Mouse (Mus musculus): ENCODE data around the gene Mbd6. TPM values are rescaled to one million over a fixed set of nuclear protein-coding genes. Genes with fewer than 3 reads are reported as not detected.
A peak's percentile ranks its signal among the peaks of the same experiment; 100 is the strongest.

The Mbd6 gene
- polyA plus RNA-seq, 1 experiment from 2014 or later, result 20.6 TPM

DNA sequence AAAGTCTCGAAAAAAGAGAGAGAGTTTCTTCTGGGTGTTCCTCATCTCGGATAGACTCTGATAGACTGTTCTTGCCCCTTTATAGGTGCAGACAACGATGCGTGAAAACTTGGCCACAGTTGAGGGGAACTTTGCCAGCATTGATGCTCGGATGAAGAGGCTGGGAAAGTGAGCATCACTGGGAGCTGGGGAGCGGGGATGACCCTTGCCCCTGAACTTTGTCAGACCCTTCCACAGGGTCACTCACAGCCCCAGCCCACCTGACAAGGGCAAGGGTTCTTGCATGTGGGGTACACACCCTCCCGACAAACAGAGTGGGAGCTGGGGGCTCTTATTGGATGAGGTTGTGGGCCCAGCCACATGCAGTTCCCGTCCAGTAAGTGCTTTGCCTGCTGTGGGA is 7.5 kb downstream of the Mbd6 start:
- no peak for ATAC-seq (replicated peaks; ENCODE audit: low FRiP score, low TSS enrichment, low read depth)
- Histone ChIP-seq H3K36me3 (ENCODE audit: control insufficient read depth, insufficient read depth, low read length) (peaks cover 94% of the 10 kb centered on the region), H3K4me3 (ENCODE audit: low read depth, low read length) (no peak overlapping the region), H3K4me1 (replicated peaks; ENCODE audit: control insufficient read depth, insufficient read depth, low read length) (peaks cover 4% of the 10 kb centered on the region), H3K4me2 (ENCODE audit: low read length) (no peak overlapping the region), H3K9me3 (ENCODE audit: control insufficient read depth, low read length) (no peaks in the 10 kb centered on the region), H3K9ac (ENCODE audit: low read length) (no peak overlapping the region), H3K27me3 (replicated peaks; ENCODE audit: control insufficient read depth, insufficient read depth, low read length) (no peaks in the 10 kb centered on the region), H3K27ac (ENCODE audit: low read depth) (no peak overlapping the region)
- DNase-seq (ENCODE audit: low spot score), result no peak
- 89% methylated on average over 8 of the region's 8 CpGs for WGBS

- Histone ChIP-seq H3K36me3 (ENCODE audit: control insufficient read depth, insufficient read depth, low read length) (peaks cover 94% of the 10 kb centered on the region), H3K4me3 (ENCODE audit: low read depth, low read length) (no peak overlapping the region), H3K27ac (ENCODE audit: low read depth) (no peak overlapping the region), H3K4me1 (replicated peaks; ENCODE audit: control insufficient read depth, insufficient read depth, low read length) (no peaks in the 10 kb centered on the region), H3K9me3 (ENCODE audit: control insufficient read depth, low read length) (no peaks in the 10 kb centered on the region), H3K4me2 (ENCODE audit: low read length) (no peak overlapping the region), H3K27me3 (replicated peaks; ENCODE audit: control insufficient read depth, insufficient read depth, low read length) (no peaks in the 10 kb centered on the region), H3K9ac (ENCODE audit: low read length) (no peak overlapping the region)
- ATAC-seq (replicated peaks; ENCODE audit: low FRiP score, low TSS enrichment, low read depth) (no peak), DNase-seq (ENCODE audit: low spot score) (no peak)
- WGBS, result 100% methylated on average over 1 of the region's 2 CpGs
Observed at GRCm38 (mm10) chr10:127279730-127280129, 9.1 kb downstream of the Mbd6 start.

GRCm38 (mm10) chr10:127274261-127275022 is 14.4 kb downstream of the Mbd6 start:
- H3K4me2 ChIP-seq (ENCODE audit: low read length), result no peak overlapping the region
- no peak overlapping the region for H3K9ac ChIP-seq (ENCODE audit: low read length)
- peaks cover 87% of the 10 kb centered on the region for H3K36me3 ChIP-seq (ENCODE audit: control insufficient read depth, insufficient read depth, low read length)
- ATAC-seq (replicated peaks; ENCODE audit: low FRiP score, low TSS enrichment, low read depth) (peak; percentile 51; the same call in 1 of the 2 replicates), DNase-seq (ENCODE audit: low spot score) (no peak)
- no peak overlapping the region for H3K27ac ChIP-seq (ENCODE audit: low read depth)
- no peaks in the 10 kb centered on the region for H3K27me3 ChIP-seq (replicated peaks; ENCODE audit: control insufficient read depth, insufficient read depth, low read length)
- H3K4me3 ChIP-seq (ENCODE audit: low read depth, low read length), result no peak overlapping the region
- WGBS, result 68% methylated on average over 11 of the region's 11 CpGs
- no peaks in the 10 kb centered on the region for H3K9me3 ChIP-seq (ENCODE audit: control insufficient read depth, low read length)
- no peaks in the 10 kb centered on the region for H3K4me1 ChIP-seq (replicated peaks; ENCODE audit: control insufficient read depth, insufficient read depth, low read length)

DNA sequence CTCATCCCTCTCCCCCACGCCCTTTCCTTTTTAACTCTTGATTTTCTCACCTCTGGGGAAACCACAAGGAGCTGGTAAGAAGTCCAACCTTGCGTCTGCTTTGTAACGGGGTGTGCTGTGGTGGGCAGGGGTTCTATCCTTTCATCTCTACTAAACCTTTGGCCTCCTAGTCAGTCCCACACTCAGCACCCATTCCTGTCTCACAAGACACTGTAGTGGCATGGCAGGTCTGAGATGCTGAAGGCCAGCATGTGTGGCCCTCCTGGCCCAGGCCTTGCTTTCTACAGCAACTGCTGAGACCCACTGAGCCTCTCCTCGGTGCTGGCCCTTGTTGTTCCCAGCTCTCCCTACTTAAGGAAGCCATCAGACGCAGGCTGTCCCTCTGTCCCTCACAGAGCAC is 16.4 kb downstream of the Mbd6 start:
- WGBS, result 87% methylated on average over 5 of the region's 5 CpGs
- no peaks in the 10 kb centered on the region for H3K9me3 ChIP-seq (ENCODE audit: control insufficient read depth, low read length)

DNA sequence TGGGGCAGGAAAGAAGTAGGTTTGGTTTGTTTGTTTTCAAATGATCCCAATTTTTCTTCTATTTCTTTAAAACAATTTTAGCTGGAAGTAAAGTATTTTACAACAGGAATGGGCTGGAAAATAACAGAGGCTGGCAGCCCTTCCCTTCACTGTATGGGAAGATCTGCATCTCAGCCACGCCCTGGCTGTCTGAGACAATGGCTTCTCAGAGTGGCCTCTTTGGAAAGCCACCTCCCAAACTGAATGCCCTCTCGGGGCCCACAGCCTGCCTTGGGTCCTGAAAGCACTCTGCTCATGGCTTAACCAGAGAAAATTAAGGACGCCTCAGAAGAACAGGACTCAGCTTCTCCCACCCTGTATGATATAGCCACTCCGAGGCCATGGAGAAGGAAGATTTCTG is 18.9 kb downstream of the Mbd6 start:
- 78% methylated on average over 4 of the region's 4 CpGs for WGBS
- Histone ChIP-seq H3K36me3 (ENCODE audit: control insufficient read depth, insufficient read depth, low read length) (peaks cover 51% of the 10 kb centered on the region), H3K27me3 (replicated peaks; ENCODE audit: control insufficient read depth, insufficient read depth, low read length) (0 out of 2 replicates have a peak, but pooled peaks cover 2% of the 10 kb centered on the region), H3K4me1 (replicated peaks; ENCODE audit: control insufficient read depth, insufficient read depth, low read length) (peaks cover 13% of the 10 kb centered on the region), H3K9ac (ENCODE audit: low read length) (no peak overlapping the region), H3K4me2 (ENCODE audit: low read length) (no peak overlapping the region), H3K9me3 (ENCODE audit: control insufficient read depth, low read length) (no peaks in the 10 kb centered on the region), H3K4me3 (ENCODE audit: low read depth, low read length) (no peak overlapping the region), H3K27ac (ENCODE audit: low read depth) (no peak overlapping the region)
- no peak for DNase-seq (ENCODE audit: low spot score)
- no peak for ATAC-seq (replicated peaks; ENCODE audit: low FRiP score, low TSS enrichment, low read depth)

More for the DNA sequence above, 16.4 kb downstream of the Mbd6 start:
- H3K36me3 ChIP-seq (ENCODE audit: control insufficient read depth, insufficient read depth, low read length), result peaks cover 76% of the 10 kb centered on the region
- no peak overlapping the region for H3K27ac ChIP-seq (ENCODE audit: low read depth)
- H3K4me1 ChIP-seq (replicated peaks; ENCODE audit: control insufficient read depth, insufficient read depth, low read length), result peaks cover 8% of the 10 kb centered on the region
- DNase-seq (ENCODE audit: low spot score) (no peak), ATAC-seq (replicated peaks; ENCODE audit: low FRiP score, low TSS enrichment, low read depth) (no peak)
- no peak overlapping the region for H3K9ac ChIP-seq (ENCODE audit: low read length)
- H3K4me3 ChIP-seq (ENCODE audit: low read depth, low read length), result no peak overlapping the region
- H3K27me3 ChIP-seq (replicated peaks; ENCODE audit: control insufficient read depth, insufficient read depth, low read length), result no peaks in the 10 kb centered on the region
- no peak overlapping the region for H3K4me2 ChIP-seq (ENCODE audit: low read length)

GRCm38 (mm10) chr10:127269036-127269435 is 19.8 kb downstream of the Mbd6 start:
- Histone ChIP-seq H3K27ac (ENCODE audit: low read depth) (no peak overlapping the region), H3K4me2 (ENCODE audit: low read length) (no peak overlapping the region), H3K9ac (ENCODE audit: low read length) (no peak overlapping the region), H3K27me3 (replicated peaks; ENCODE audit: control insufficient read depth, insufficient read depth, low read length) (peaks cover 6% of the 10 kb centered on the region; the same call in 1 of the 2 replicates), H3K4me1 (replicated peaks; ENCODE audit: control insufficient read depth, insufficient read depth, low read length) (peaks cover 13% of the 10 kb centered on the region), H3K4me3 (ENCODE audit: low read depth, low read length) (no peak overlapping the region), H3K9me3 (ENCODE audit: control insufficient read depth, low read length) (no peaks in the 10 kb centered on the region), H3K36me3 (ENCODE audit: control insufficient read depth, insufficient read depth, low read length) (peaks cover 44% of the 10 kb centered on the region)
- ATAC-seq (replicated peaks; ENCODE audit: low FRiP score, low TSS enrichment, low read depth) (no peak), DNase-seq (ENCODE audit: low spot score) (no peak)
- 84% methylated on average over 12 of the region's 12 CpGs for WGBS

DNA sequence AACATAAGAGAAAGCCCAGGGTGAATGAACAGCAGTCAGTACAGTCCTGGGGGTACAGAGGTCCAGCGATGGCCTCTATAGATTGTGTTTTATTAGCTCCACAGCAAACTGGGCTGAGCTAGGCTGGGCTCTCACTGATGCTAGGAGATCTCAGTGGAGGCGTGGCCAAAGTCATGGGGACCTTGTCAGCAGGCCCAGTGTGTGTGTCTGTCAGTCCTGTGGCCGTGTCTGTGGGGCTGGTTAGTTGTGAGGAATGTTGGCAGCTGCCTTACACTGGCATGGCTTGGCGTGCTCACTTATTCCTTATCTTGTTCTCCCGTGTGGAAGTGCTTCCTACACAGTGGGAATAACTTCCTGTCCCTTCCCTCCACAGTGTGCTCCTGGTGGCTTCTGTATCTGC is 20.4 kb downstream of the Mbd6 start:
- Histone ChIP-seq H3K9me3 (ENCODE audit: control insufficient read depth, low read length) (no peaks in the 10 kb centered on the region), H3K36me3 (ENCODE audit: control insufficient read depth, insufficient read depth, low read length) (peaks cover 43% of the 10 kb centered on the region), H3K4me1 (replicated peaks; ENCODE audit: control insufficient read depth, insufficient read depth, low read length) (peaks cover 13% of the 10 kb centered on the region), H3K4me2 (ENCODE audit: low read length) (no peak overlapping the region), H3K9ac (ENCODE audit: low read length) (no peak overlapping the region; the same call in 1 of the 2 replicates), H3K4me3 (ENCODE audit: low read depth, low read length) (no peak overlapping the region), H3K27ac (ENCODE audit: low read depth) (no peak overlapping the region), H3K27me3 (replicated peaks; ENCODE audit: control insufficient read depth, insufficient read depth, low read length) (peaks cover 10% of the 10 kb centered on the region)
- DNase-seq (ENCODE audit: low spot score), result no peak
- no peak for ATAC-seq (replicated peaks; ENCODE audit: low FRiP score, low TSS enrichment, low read depth)
- 78% methylated on average over 5 of the region's 5 CpGs for WGBS

DNA sequence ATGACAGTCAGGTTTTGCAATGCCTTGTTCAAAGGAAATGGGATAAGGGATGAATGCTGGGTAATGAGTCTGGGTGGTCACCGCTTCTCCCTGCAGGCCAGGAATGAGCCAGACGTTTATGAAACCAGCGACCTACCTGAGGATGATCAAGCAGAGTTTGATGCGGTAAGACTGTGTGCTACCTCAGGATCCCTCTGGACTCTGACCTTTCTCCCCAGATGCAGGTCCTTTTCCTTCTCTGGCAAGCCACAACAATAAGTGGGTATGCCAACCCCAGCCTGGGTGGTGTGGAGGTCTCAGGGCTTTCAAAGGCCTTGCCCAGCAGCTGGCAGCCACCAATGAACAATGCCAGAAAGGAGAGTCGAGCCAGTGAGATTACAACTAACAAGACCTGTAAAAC is 21.5 kb downstream of the Mbd6 start:
- DNase-seq (ENCODE audit: low spot score) (no peak), ATAC-seq (replicated peaks; ENCODE audit: low FRiP score, low TSS enrichment, low read depth) (no peak)
- peaks cover 18% of the 10 kb centered on the region for H3K4me1 ChIP-seq (replicated peaks; ENCODE audit: control insufficient read depth, insufficient read depth, low read length)
- no peaks in the 10 kb centered on the region for H3K9me3 ChIP-seq (ENCODE audit: control insufficient read depth, low read length)
- peaks cover 32% of the 10 kb centered on the region for H3K36me3 ChIP-seq (ENCODE audit: control insufficient read depth, insufficient read depth, low read length)
- peak overlapping the region; percentile 89 for H3K9ac ChIP-seq (ENCODE audit: low read length)
- H3K4me3 ChIP-seq (ENCODE audit: low read depth, low read length), result peak overlapping the region; percentile 86
- no peak overlapping the region for H3K27ac ChIP-seq (ENCODE audit: low read depth)
- H3K27me3 ChIP-seq (replicated peaks; ENCODE audit: control insufficient read depth, insufficient read depth, low read length), result peaks cover 20% of the 10 kb centered on the region
- 68% methylated on average over 5 of the region's 5 CpGs for WGBS
- peak overlapping the region; percentile 94 for H3K4me2 ChIP-seq (ENCODE audit: low read length)

Measured in intestine, embryonic 14.5 days (tissue).